Mouse (Mus musculus): ENCODE results near the gene Fmo6.

- TF ChIP-seq CTCF (IDR thresholded peaks at IDR 0.05; ENCODE audit: low read depth) (no peak), EP300 (IDR thresholded peaks at IDR 0.05; ENCODE audit: low read depth) (no peak)
Measured at GRCm38 (mm10) chr1:162929146-162929545, 8.2 kb downstream of the Fmo6 start.
